Mouse (Mus musculus): ENCODE results near the gene Slk.

DNA sequence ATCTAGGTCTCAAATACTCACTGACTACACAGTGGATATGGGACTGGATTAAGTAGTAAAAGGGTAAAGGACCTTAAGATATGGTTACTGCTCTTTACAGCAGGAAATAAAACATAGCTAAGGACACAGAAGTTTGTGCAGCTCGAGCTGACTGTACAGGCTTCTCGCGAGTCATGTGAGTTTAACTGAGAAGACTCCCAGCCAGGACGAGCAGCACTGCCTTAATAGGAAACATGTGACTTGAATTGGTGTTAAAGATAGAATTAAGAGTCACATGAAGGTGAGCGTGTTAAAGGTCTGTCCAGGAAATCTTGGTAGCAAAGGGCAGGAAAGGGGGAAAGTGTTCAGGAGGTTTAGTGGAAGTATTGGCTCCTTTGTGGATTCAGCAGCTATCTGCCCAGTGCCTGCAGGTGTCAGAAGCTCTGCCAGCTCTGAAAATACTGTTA, 17.5 kb upstream of the Slk start:
- TF ChIP-seq CTCF (IDR thresholded peaks at IDR 0.05; ENCODE audit: control insufficient read depth, insufficient read depth, insufficient replicate concordance, low read depth, low read length) (no peak), POLR2A (IDR thresholded peaks at IDR 0.05; ENCODE audit: control insufficient read depth, low read depth, low read length) (no peak)

All from testis, adult 2 months (tissue).